ENCODE assay signal across 28 mouse cellular contexts in genomic region chr9:120946131-120946530, GRCm38 (mm10).
"Had no signal": no experiment of that assay in that cellular context is flagged by ENCODE, and none has a peak within 500 bp of the region (broad histone marks: within the 10 kb centered on the region; RNA-seq: fewer than 3 reads in every experiment).

No protein-coding gene starts in this region.

- H3K9me3 ChIP-seq: heart, embryonic 12.5 days; hindbrain, embryonic 10.5 days; hindbrain, embryonic 12.5 days; intestine, embryonic 15.5 days; kidney, embryonic 15.5 days; limb, embryonic 10.5 days; limb, embryonic 12.5 days; liver, embryonic 13.5 days; liver, embryonic 15.5 days had no signal

- H3K4me2 ChIP-seq: heart, embryonic 12.5 days; hindbrain, embryonic 12.5 days; hindbrain, embryonic 14.5 days; intestine, embryonic 15.5 days; kidney, embryonic 15.5 days; limb, embryonic 12.5 days; liver, embryonic 11.5 days; liver, embryonic 13.5 days; liver, embryonic 15.5 days had no signal

- ATAC-seq: hindbrain, embryonic 16.5 days; inflammation-experienced regulatory T-cells, adult 6 months; intestine, embryonic 15.5 days; intestine, postnatal 0 days; liver, postnatal 0 days had no signal

- H3K4me3 ChIP-seq: heart, adult 2 months; heart, embryonic 12.5 days; hindbrain, embryonic 10.5 days; hindbrain, embryonic 12.5 days; intestine, embryonic 15.5 days; kidney, embryonic 15.5 days; layer of hippocampus, adult 2 months; left cerebral cortex, adult 2 months; limb, embryonic 10.5 days; limb, embryonic 12.5 days; liver, embryonic 13.5 days; liver, embryonic 15.5 days had no signal

- H3K9ac ChIP-seq: heart, embryonic 12.5 days; hindbrain, embryonic 12.5 days; hindbrain, embryonic 14.5 days; intestine, embryonic 15.5 days; kidney, embryonic 15.5 days; limb, embryonic 12.5 days; liver, embryonic 13.5 days; liver, embryonic 15.5 days; liver, postnatal 0 days had no signal

- H3K27me3 ChIP-seq: heart, embryonic 12.5 days; hindbrain, embryonic 12.5 days; intestine, embryonic 15.5 days; kidney, embryonic 15.5 days; limb, embryonic 12.5 days; liver, embryonic 13.5 days; liver, embryonic 15.5 days had no signal

- H3K27ac ChIP-seq: heart, adult 2 months; hindbrain, embryonic 10.5 days; hindbrain, embryonic 12.5 days; hindbrain, embryonic 14.5 days; intestine, embryonic 15.5 days; kidney, embryonic 15.5 days; layer of hippocampus, adult 2 months; left cerebral cortex, adult 2 months; limb, embryonic 10.5 days; limb, embryonic 12.5 days; liver, embryonic 13.5 days; liver, embryonic 15.5 days had no signal

- DNase-seq: gastrocnemius, postnatal 10 days; gastrocnemius, postnatal 25 days; heart, postnatal 10 days; heart, postnatal 4 days; kidney, adult 2 months; kidney, adult 9 months; kidney, postnatal 10 days; kidney, postnatal 25 days; kidney, postnatal 4 days; liver; liver, embryonic 13.5 days; liver, postnatal 0 days had no signal
